8 mouse cellular contexts compared by ENCODE assay signal in the genomic region with DNA sequence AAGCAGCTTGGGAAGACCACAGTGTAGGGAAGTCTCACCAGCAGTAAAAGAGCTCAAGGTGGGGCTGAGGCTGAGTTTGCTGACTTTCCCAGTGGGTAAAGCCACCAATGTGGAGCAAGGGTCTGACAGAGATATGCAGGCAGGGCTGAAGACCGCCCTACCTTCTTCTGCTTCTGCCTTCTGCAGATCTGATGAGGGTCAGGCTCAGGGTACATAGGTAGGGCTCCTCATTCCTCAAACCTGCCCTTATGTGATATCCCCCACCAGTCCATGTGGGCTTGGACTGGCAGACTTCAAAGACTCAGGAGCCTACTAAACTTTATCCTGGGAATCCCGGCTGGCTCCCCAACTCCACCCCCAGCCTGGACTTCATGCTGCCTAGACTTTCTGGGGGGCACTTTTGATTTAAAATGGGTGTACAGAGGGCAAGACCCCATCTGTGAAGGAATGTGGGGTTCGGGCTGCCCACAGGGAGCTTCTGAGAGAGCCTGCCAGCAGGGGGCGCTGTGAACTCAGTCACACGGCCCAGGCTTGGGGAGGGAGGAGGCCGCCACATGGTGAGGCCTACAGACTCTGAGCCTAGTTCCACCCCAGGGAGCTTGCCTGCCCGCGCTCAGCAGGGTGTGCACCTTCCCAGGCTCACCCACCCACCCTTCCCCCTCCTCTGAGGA.
A peak's percentile ranks its signal among the peaks of the same experiment; 100 is the strongest.
DNase-seq lines count a peak whose midpoint lies in the region; ATAC-seq lines count a peak whose summit lies in the region.

No protein-coding gene starts in this region.

- no peak overlapping the region for H3K4me2 ChIP-seq in stomach, embryonic 15.5 days

- ATAC-seq in stomach, embryonic 15.5 days (ENCODE audit: insufficient read depth, low FRiP score, low read depth): peak; percentile 79

- H3K9me3 ChIP-seq in stomach, embryonic 15.5 days: no peaks in the 10 kb centered on the region

- H3K27ac ChIP-seq in stomach, embryonic 15.5 days: no peak overlapping the region

- peaks cover 48% of the 10 kb centered on the region for H3K4me1 ChIP-seq in stomach, embryonic 15.5 days

- H3K9ac ChIP-seq in stomach, embryonic 15.5 days: no peak overlapping the region

- H3K4me3 ChIP-seq in stomach, embryonic 15.5 days (replicated peaks): no peak overlapping the region

- DNase-seq in 416B (ENCODE audit: low read depth) (peak; percentile 84), liver (peak; percentile 96)
- peak; percentile 96 to 98 for DNase-seq in adrenal gland, adult 18-20 months (ENCODE audit: low spot score in 2 of 2)
- peak; percentile 88 for DNase-seq in embryo, embryonic 11 days
- peak; percentile 99 for DNase-seq in heart, adult 11 months
- DNase-seq in kidney, adult 9 months: peak; percentile 94
- DNase-seq in naive thymus-derived CD4-positive, alpha-beta T cell, adult 2 months (ENCODE audit: low read depth): peak; percentile 95

- no peaks in the 10 kb centered on the region for H3K36me3 ChIP-seq in stomach, embryonic 15.5 days

- 26% methylated on average over 8 of the region's 8 CpGs for WGBS in stomach, embryonic 15.5 days

- H3K27me3 ChIP-seq in stomach, embryonic 15.5 days (replicated peaks): no peaks in the 10 kb centered on the region
